17 mouse cellular contexts compared by ENCODE assay signal in genomic region chr1:157380694-157381093, GRCm38 (mm10). TPM values are rescaled to one million over a fixed set of nuclear protein-coding genes. Genes with fewer than 3 reads are reported as not detected.
DNase-seq lines count a peak whose midpoint lies in the region; ATAC-seq and TF ChIP-seq lines count a peak whose summit lies in the region.
"Had no signal": no experiment of that assay in that cellular context is flagged by ENCODE, and none has a peak within 500 bp of the region (broad histone marks: within the 10 kb centered on the region; RNA-seq: fewer than 3 reads in every experiment).

No protein-coding gene starts in this region.

- no peaks in the 10 kb centered on the region for H3K9me3 ChIP-seq in limb, embryonic 11.5 days (ENCODE audit: control insufficient read depth, low read length)
- H3K9me3 ChIP-seq in limb, embryonic 10.5 days (replicated peaks), result no peaks in the 10 kb centered on the region
- H3K9me3 ChIP-seq: limb, embryonic 15.5 days had no signal

- H3K4me3 ChIP-seq in limb, embryonic 11.5 days (ENCODE audit: low read depth, low read length), result no peak overlapping the region
- no peak overlapping the region for H3K4me3 ChIP-seq in limb, embryonic 10.5 days
- no peak overlapping the region for H3K4me3 ChIP-seq in left cerebral cortex, adult 2 months
- H3K4me3 ChIP-seq: limb, embryonic 15.5 days had no signal

- no peaks in the 10 kb centered on the region for H3K4me1 ChIP-seq in limb, embryonic 11.5 days (ENCODE audit: control insufficient read depth, insufficient read depth, low read length)
- peaks cover 6% of the 10 kb centered on the region; the same call in 1 of the 2 replicates for H3K4me1 ChIP-seq in limb, embryonic 10.5 days
- H3K4me1 ChIP-seq: limb, embryonic 15.5 days had no signal

- H3K36me3 ChIP-seq in limb, embryonic 11.5 days (ENCODE audit: control insufficient read depth, insufficient read depth, low read length), result no peaks in the 10 kb centered on the region
- no peaks in the 10 kb centered on the region for H3K36me3 ChIP-seq in limb, embryonic 10.5 days
- H3K36me3 ChIP-seq: limb, embryonic 15.5 days had no signal

- no peak for ATAC-seq in limb, embryonic 11.5 days (ENCODE audit: insufficient number of reproducible peaks, low FRiP score, low TSS enrichment, low read depth)
- ATAC-seq: inflammation-experienced regulatory T-cells, adult 6 months had no signal

- intact Hi-C loops in left cerebral cortex, adult 2 months (cut with DNase I), result no loop called here

- H3K4me2 ChIP-seq in limb, embryonic 11.5 days (ENCODE audit: low read depth, severe bottlenecking), result no peak overlapping the region
- H3K4me2 ChIP-seq: limb, embryonic 15.5 days had no signal

- H3K9ac ChIP-seq in limb, embryonic 11.5 days (ENCODE audit: low read length), result no peak overlapping the region
- H3K9ac ChIP-seq: limb, embryonic 15.5 days had no signal

- DNase-seq in adrenal gland, postnatal 14 days, result peak; percentile 10
- no peak for DNase-seq in adrenal gland, adult 8-10 months
- DNase-seq in limb, embryonic 11.5 days (ENCODE audit: low spot score), result peak; percentile 28
- no peak for DNase-seq in limb, embryonic 10.5 days (ENCODE audit: low spot score)
- DNase-seq in embryo, embryonic 11 days, result peak; percentile 7
- peak; percentile 13 for DNase-seq in retina, postnatal 7 days (ENCODE audit: low read depth, low spot score)
- no peak for DNase-seq in left cerebral cortex, adult 2 months (ENCODE audit: extremely low spot score in 1 of 2, low spot score in 2 of 2)
- DNase-seq in layer of hippocampus, adult 9-10 months (ENCODE audit: low spot score), result no peak
- DNase-seq: B cell, adult 2 months; cerebellum, adult 11-12 months; heart, adult 18-20 months; kidney, postnatal 25 days; layer of hippocampus, postnatal 36 days; lung, adult 2 months; right cerebral cortex, postnatal 14 days had no signal

- 28% methylated on average over 2 of the region's 2 CpGs for WGBS in limb, embryonic 11.5 days
- WGBS in limb, embryonic 10.5 days, result 53% methylated on average over 2 of the region's 2 CpGs

- no peak for TF ChIP-seq CTCF in left cerebral cortex, adult 2 months (IDR thresholded peaks at IDR 0.05)

- H3K27ac ChIP-seq in limb, embryonic 11.5 days (replicated peaks; ENCODE audit: low read depth, low read length), result no peak overlapping the region
- H3K27ac ChIP-seq in limb, embryonic 10.5 days, result no peak overlapping the region
- H3K27ac ChIP-seq in left cerebral cortex, adult 2 months, result no peak overlapping the region
- H3K27ac ChIP-seq: limb, embryonic 15.5 days had no signal

- no peaks in the 10 kb centered on the region for H3K27me3 ChIP-seq in limb, embryonic 11.5 days (ENCODE audit: control insufficient read depth, insufficient read depth, low read length)
- no peaks in the 10 kb centered on the region for H3K27me3 ChIP-seq in limb, embryonic 10.5 days (ENCODE audit: low read depth, poor library complexity, severe bottlenecking)
- H3K27me3 ChIP-seq: limb, embryonic 15.5 days had no signal

RNA-seq across cellular contexts. Expression of gene Rasal2, which starts 31.7 kb away (rescaled TPM):
- total RNA-seq in adrenal gland, postnatal 14 days (2021), result 17.2 and 20.2 TPM in 2 replicates
- total RNA-seq in adrenal gland, adult 8-10 months (2022), result 10 to 100 TPM; 15.1 to 25.1 (median 20.3) TPM
- polyA plus RNA-seq in limb, embryonic 11.5 days (2014; fragmentation: Nextera tagmentation; extraction: Ambion mirVana), result 7.0 and 8.0 TPM in 2 replicates
- 5.8 and 6.2 TPM in 2 replicates for polyA plus RNA-seq in limb, embryonic 10.5 days (2016; fragmentation: Nextera tagmentation; extraction: Ambion mirVana)
- 10 to 100 TPM; 87.6 to 90.9 TPM for total RNA-seq in left cerebral cortex, adult 2 months (2021)

Comparison
In these comparisons a context has a peak if more than half of its experiments do, and no peak if none do; other contexts are left out.
1. DNase-seq: peak in adrenal gland, postnatal 14 days (single experiment), limb, embryonic 11.5 days (single experiment), embryo, embryonic 11 days (single experiment) and retina, postnatal 7 days (single experiment); none in adrenal gland, adult 8-10 months (single experiment), limb, embryonic 10.5 days (single experiment), left cerebral cortex, adult 2 months (0 of 2) and layer of hippocampus, adult 9-10 months (single experiment).